Mouse (Mus musculus): ENCODE results near the gene Cenpj. TPM values are rescaled to one million over a fixed set of nuclear protein-coding genes. Genes with fewer than 3 reads are reported as not detected.
A peak's percentile ranks its signal among the peaks of the same experiment; 100 is the strongest.

The Cenpj gene
- 15.1 and 27.1 TPM in 2 replicates for total RNA-seq (2017)

DNA sequence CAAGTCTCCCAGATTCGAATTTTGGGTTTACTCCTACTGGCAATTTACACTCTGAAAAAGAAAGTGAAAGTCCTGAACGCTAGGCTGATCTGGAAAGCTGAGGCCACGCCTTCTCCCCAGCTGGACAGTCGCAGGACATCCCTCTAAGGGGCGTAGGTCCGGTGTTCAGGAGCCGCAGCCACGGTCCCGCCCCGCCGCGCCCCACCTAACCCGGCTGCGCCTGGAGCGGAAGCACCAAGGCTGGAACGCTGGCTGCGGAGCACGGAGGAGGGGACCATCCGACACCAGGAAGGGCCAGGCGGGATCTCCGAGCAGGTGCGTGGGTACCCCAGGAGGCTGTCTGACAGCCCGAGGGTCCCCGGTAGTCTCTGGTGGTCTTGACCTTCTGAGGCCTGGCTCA is at the start of gene Cenpj, which contains the start of gene Parp4:
Cenpj (minus strand) TSS at position 10 of the 400 bp plus-strand sequence.
Parp4 (plus strand) TSS at position 204 of the 400 bp plus-strand sequence.
- peak; percentile 87 for ATAC-seq (replicated peaks; ENCODE audit: low read depth, poor library complexity, severe bottlenecking)

GRCm38 (mm10) chr14:56620425-56620824 is 45.2 kb upstream of the Cenpj start:
- no peak for ATAC-seq (replicated peaks; ENCODE audit: low read depth, poor library complexity, severe bottlenecking)

GRCm38 (mm10) chr14:56617470-56617869 is 42.2 kb upstream of the Cenpj start:
- no peak for ATAC-seq (replicated peaks; ENCODE audit: low read depth, poor library complexity, severe bottlenecking)

DNA sequence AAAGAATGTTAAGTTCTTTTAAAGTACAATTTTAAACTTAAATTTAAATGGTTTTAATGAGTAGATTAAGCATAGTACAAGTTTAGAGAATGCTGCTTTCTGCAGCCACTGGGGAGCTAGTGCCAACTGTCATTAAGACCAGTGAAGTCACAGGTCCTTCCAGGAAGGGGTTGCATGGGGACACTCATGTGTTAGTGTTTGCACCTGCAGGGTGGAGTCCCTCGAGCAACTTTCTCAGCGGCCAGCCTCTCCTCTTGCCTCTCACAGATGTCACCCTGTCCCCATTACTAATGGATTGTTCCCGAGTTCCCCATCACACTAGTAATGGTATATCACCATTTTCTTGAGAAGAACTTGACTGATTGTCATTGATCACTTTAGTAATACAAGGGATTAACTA is 38.0 kb upstream of the Cenpj start:
- no peak for ATAC-seq (replicated peaks; ENCODE audit: low read depth, poor library complexity, severe bottlenecking)

- no peak for ATAC-seq (replicated peaks; ENCODE audit: low read depth, poor library complexity, severe bottlenecking)
These were observed 29.9 kb upstream of the Cenpj start for GRCm38 (mm10) chr14:56605136-56605535.

- no peak for ATAC-seq (replicated peaks; ENCODE audit: low read depth, poor library complexity, severe bottlenecking)
These were observed 29.2 kb upstream of the Cenpj start for GRCm38 (mm10) chr14:56604438-56604837.

- no peak for ATAC-seq (replicated peaks; ENCODE audit: low read depth, poor library complexity, severe bottlenecking)
These were observed 26.8 kb upstream of the Cenpj start for GRCm38 (mm10) chr14:56602069-56602468.

DNA sequence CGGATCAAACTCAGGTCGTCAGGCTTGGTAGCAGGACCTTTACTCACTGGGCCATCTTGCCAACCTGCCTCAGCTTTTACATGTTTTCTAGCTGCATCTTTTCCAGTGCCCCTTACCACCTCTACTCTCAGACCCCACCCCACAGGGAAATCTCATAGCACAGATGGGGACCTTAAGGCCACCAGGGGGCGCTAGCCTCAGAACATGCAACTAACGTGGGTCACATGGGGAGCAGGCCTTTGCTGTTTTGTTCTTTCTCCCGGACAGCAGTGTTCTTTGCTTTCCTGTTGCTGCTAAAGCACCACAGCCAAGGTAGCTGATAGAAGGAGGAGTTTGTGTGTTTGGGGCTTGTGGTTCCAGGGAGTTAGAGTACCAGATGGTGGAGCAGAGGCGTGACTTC is 23.5 kb upstream of the Cenpj start:
- ATAC-seq (replicated peaks; ENCODE audit: low read depth, poor library complexity, severe bottlenecking), result peak; percentile 71

GRCm38 (mm10) chr14:56594811-56595210 is 19.6 kb upstream of the Cenpj start:
- no peak for ATAC-seq (replicated peaks; ENCODE audit: low read depth, poor library complexity, severe bottlenecking)

DNA sequence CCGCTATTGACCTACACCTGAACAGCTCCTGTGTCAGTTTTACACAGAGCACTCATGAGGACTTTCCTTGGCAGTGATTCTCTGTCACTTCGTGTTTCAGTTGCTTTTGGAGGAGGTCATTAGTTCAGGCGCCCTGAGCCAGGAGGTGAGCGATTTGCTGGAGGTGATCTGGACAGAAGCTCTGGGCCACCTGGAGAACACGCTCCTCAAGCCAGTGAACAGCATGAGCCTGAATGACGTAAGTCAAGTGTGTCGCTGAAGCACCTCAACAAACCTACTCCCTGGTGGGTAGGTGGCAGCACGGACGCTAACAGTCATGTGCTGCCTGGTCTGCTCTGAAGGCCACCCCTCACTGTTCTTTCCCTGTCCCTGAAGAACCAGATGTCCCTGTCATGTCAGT is 17.0 kb upstream of the Cenpj start:
- no peak for ATAC-seq (replicated peaks; ENCODE audit: low read depth, poor library complexity, severe bottlenecking)

DNA sequence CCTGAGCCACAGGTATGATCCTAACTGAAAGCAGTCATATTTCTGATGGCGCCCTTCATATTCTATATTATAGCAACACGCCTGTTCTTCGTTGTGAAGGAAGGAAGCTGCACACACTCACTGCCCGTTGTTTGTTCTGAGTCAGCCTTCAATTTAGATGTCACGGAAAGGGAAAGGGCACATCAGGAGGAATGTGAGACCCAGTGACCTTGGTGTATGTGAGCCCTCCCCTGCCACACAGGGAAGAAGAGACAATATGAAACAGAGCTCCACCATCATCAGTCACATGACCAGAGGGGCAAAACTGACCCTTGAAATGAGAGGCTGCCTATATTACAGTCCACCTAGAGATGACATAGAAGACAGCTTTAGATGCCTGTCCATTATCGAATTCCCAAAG is 7.1 kb upstream of the Cenpj start:
- ATAC-seq (replicated peaks; ENCODE audit: low read depth, poor library complexity, severe bottlenecking), result no peak

- ATAC-seq (replicated peaks; ENCODE audit: low read depth, poor library complexity, severe bottlenecking), result peak; percentile 72
These were observed 5.9 kb upstream of the Cenpj start for GRCm38 (mm10) chr14:56581117-56581516.

- ATAC-seq (replicated peaks; ENCODE audit: low read depth, poor library complexity, severe bottlenecking), result no peak
These were observed 3.8 kb upstream of the Cenpj start for GRCm38 (mm10) chr14:56579011-56579410.

DNA sequence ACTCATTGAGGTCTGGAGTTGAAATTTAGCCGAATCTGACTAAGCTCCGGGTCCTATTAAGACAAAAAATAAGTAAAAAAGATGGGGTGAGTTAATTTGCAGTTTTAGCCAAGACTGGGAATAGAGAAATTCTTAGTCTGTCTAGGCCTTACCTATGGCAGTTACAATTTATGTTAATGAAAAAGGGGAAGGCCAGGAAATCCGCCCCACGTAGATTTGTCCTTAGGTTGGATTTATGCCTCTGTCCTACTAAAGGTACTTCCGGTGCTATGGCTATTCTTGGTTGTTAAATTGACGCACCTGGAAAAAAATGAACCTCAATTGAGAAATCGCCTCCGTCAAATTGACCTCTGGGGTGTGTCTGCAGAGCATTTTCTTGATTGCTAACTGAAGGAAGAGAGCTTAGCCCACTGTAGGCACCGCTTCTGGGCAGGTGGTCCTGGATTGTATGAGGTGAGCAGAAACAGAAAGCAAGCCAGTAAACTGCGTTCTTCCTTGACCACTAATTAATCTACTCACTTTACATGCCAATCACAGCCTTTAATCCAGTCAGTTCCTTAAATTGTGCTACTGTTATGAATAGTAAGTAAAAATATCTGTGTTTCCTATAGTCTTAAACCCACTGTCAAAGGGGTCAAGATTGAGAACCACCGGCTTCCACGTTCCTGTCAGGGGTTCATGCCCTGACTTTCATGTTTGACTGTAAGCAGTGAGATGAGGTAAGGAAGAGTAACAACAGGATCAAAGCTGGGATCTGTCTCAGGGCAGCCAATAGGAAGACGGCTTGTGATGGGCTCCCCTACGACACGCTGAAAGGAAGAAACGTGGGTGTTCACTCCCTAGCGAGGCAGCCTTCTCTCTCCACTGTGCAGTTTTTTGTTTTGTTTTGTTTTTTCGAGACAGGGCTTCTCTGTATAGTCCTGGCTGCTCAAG is 1.0 kb upstream of the Cenpj start:
- no peak for ATAC-seq (replicated peaks; ENCODE audit: low read depth, poor library complexity, severe bottlenecking)

DNA sequence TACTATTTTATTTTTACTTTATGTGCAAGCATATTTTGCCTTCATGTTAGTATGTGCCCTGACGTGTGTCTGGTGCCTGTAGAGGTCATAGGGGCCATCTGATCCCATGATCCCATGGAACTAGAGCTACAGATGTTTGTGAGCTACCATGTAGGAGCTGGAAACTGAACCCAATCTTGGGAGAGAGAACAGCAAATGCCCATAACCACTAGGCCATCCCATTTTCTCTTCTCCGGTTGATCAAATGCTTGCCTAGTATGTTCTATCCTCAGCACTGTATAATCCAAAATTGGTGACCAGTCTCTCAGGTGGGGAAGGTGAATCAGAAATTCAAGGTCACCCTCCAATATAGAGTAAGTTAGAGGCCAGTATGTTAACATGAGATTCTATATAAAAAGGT is 2.7 kb downstream of the Cenpj start:
- ATAC-seq (replicated peaks; ENCODE audit: low read depth, poor library complexity, severe bottlenecking), result no peak

DNA sequence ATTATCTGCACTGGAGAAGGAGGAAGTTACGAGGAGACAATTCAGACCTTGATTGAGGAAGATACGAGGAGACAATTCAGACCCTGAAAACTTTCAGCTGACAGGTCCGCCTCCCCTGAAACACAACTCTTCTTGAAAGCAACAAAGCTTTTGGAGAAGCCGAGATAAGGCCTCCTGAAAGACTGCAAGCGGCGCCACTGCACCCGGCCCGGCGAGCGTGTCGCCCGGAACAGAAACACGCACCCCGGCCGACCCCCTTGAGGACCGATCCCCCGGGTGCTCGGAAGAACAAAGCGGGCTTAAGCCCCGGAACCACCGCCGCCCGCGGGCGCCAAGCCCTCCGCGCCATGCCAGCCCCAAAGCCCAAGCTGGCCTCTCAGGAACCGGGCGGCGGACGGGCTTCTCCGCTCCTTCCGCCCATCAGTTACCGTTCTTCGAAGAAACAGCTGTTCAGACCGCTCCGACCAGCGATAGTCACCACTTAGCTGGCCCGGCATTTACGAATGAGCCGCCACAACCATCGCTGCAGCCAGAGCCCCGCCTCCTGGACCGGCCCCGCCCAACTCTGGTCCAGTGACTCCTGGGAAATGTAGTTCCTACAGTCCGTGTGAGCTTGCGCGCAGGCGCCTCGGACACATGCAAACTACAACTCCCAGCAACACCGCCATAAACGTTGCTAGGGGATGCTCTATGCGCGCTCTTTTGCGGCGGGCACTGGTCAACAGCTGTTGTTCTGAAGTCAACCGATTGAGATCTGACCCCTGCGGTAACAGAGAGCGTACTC is 3.7 kb downstream of the Cenpj start:
- ATAC-seq (replicated peaks; ENCODE audit: low read depth, poor library complexity, severe bottlenecking), result peak; percentile 91

GRCm38 (mm10) chr14:56569041-56569440 is 6.2 kb downstream of the Cenpj start:
- ATAC-seq (replicated peaks; ENCODE audit: low read depth, poor library complexity, severe bottlenecking), result no peak

- ATAC-seq (replicated peaks; ENCODE audit: low read depth, poor library complexity, severe bottlenecking), result no peak; the same call in 1 of the 2 replicates
These were observed 7.7 kb downstream of the Cenpj start for GRCm38 (mm10) chr14:56567476-56567875.

DNA sequence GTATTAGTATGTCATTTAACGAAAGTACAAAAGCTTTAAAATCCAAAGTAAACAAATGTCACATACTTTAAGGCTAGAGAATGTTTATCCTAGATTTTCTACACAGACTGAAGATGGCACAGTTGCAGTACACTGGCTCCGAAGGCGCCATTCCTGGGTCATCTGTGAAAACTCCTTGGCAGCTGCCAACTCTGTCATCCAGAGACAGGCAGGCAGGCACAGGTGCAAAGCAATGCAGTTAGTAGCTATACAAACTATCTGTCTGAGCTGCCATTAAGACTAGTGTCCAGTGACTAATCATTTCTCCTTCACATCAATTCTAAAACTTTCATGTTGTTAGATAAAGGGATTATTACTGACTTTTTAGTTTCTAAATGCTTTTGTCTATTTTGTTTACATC is 16.1 kb downstream of the Cenpj start:
- no peak for ATAC-seq (replicated peaks; ENCODE audit: low read depth, poor library complexity, severe bottlenecking)

DNA sequence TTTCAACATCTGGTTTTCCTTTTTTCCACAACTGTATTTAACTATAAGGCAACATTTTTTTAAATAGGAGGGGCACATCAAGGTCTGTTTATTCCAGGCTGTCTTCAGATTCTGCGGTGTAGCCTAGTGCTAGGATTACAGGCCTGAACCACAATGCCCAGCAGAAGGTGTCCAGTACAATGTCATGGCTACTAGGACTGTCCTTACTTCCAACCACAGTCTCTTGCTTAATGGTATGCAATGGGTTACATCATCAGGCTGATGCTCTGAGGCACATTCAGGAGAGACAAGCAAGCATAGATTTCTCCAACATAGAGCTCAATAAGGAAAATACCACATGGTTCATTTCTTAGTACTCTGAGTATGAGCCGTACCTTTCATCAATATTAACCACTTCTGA is 20.5 kb downstream of the Cenpj start:
- ATAC-seq (replicated peaks; ENCODE audit: low read depth, poor library complexity, severe bottlenecking), result no peak

GRCm38 (mm10) chr14:56553331-56553730 is 21.9 kb downstream of the Cenpj start:
- ATAC-seq (replicated peaks; ENCODE audit: low read depth, poor library complexity, severe bottlenecking), result no peak
